Mouse (Mus musculus) heart, embryonic 12.5 days (tissue): ENCODE results near the gene Myo16. TPM values are rescaled to one million over a fixed set of nuclear protein-coding genes. Genes with fewer than 3 reads are reported as not detected.

Experiments used
- ATAC-seq: fragments of 200-750 bp; cut with Nextera tagmentation; 2 replicates; pipeline ENCODE4 v1.8.0; 2017; ENCODE audit warnings: moderate TSS enrichment, moderate library complexity; ENCODE audit not compliant: insufficient number of reproducible peaks, low FRiP score
- H3K27ac ChIP-seq: fragments of 300-500 bp; sonication (generic); 2 replicates; pipeline ENCODE4 v1.5.1; 2016; ENCODE audit warnings: mild to moderate bottlenecking, moderate library complexity; ENCODE audit not compliant: poor library complexity, severe bottlenecking
- H3K27me3 ChIP-seq: fragments of 300-500 bp; sonication (generic); replicated peaks from 2 replicates; pipeline ENCODE4 v1.6.1; 2016; ENCODE audit warnings: mild to moderate bottlenecking, moderate library complexity
- H3K36me3 ChIP-seq: fragments of 300-500 bp; sonication (generic); 2 replicates; pipeline ENCODE4 v1.6.1; 2016; ENCODE audit warnings: mild to moderate bottlenecking, moderate library complexity
- H3K4me1 ChIP-seq: fragments of 300-500 bp; sonication (generic); replicated peaks from 2 replicates; pipeline ENCODE4 v1.6.1; 2016; ENCODE audit warnings: mild to moderate bottlenecking
- H3K4me2 ChIP-seq: fragments of 300-500 bp; sonication (generic); 2 replicates; pipeline ENCODE4 v1.6.1; 2016; ENCODE audit warnings: mild to moderate bottlenecking, moderate library complexity
- H3K4me3 ChIP-seq: fragments of 300-500 bp; sonication (generic); 2 replicates; pipeline ENCODE4 v1.5.1; 2016; ENCODE audit warnings: mild to moderate bottlenecking
- H3K9ac ChIP-seq: fragments of 300-500 bp; sonication (generic); 2 replicates; pipeline ENCODE4 v1.6.1; 2016; ENCODE audit warnings: mild to moderate bottlenecking, moderate library complexity
- H3K9me3 ChIP-seq: fragments of 300-500 bp; sonication (generic); replicated peaks from 2 replicates; pipeline ENCODE4 v1.6.1; 2016; ENCODE audit warnings: mild to moderate bottlenecking, moderate library complexity
- WGBS: fragments of 180-500 bp; shearing (Covaris S2); methylation state at CpG from one replicate; pipeline ENCODE4 v1.1.7; 2016; 5-methylcytosine and 5-hydroxymethylcytosine counted together
- polyA plus RNA-seq: library from polyadenylated mRNA; unstranded; fragments of >200 nt; fragmentation: Nextera tagmentation; extraction: Ambion mirVana; gene quantifications from 2 replicates; pipeline ENCODE4 v1.2.1, GENCODE M21; 2016

The Myo16 gene
- polyA plus RNA-seq, 1 experiment from 2014 or later: 1.5 TPM

DNA sequence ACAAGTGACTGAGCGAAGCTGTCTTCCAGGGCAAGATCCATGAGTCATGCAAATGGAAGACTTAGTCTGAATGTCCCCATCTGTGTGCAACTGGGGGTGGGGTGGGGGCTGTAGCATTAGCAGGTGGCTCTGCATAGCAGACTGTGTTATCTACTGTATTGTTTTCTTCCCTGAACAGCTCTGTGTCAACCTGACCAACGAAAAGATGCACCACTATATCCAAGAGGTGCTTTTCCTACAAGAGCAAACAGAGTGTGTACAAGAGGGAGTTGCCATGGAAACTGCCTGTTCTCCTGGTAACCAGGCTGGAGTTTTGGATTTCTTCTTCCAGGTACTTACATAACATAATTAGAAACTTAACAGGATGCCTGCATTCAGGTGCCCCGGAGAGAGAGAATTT lies 320.7 kb downstream of the Myo16 start:
- Histone ChIP-seq H3K27ac (no peak overlapping the region), H3K36me3 (no peaks in the 10 kb centered on the region), H3K27me3 (no peaks in the 10 kb centered on the region), H3K4me2 (no peak overlapping the region), H3K9me3 (no peaks in the 10 kb centered on the region), H3K9ac (no peak overlapping the region), H3K4me3 (no peak overlapping the region), H3K4me1 (no peaks in the 10 kb centered on the region)
- WGBS: 77% methylated on average over 3 of the region's 3 CpGs
- no peak for ATAC-seq

DNA sequence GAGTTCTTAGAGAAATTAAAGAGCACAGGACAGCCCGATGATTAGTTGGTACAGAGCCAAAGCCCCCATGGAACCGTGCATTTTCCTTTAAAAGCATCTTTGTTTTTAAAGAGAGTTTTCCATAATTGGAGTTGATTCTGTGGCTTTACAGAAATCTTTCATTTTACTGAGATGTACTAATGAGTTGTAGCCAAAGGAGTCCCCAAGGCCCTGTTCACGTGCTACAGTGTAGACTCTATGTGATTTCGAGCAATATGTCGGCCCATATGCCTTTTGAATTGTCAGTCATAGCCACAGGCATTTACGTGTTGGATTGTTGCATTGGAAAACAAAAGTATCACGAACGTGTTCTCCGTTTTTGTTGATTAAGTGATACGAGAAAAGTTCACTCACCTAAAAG lies 325.3 kb downstream of the Myo16 start:
- Histone ChIP-seq H3K27me3 (no peaks in the 10 kb centered on the region), H3K4me3 (no peak overlapping the region), H3K9ac (no peak overlapping the region), H3K27ac (no peak overlapping the region), H3K9me3 (no peaks in the 10 kb centered on the region), H3K4me1 (no peaks in the 10 kb centered on the region), H3K4me2 (no peak overlapping the region), H3K36me3 (no peaks in the 10 kb centered on the region)
- WGBS: 91% methylated on average over 10 of the region's 10 CpGs
- no peak for ATAC-seq

DNA sequence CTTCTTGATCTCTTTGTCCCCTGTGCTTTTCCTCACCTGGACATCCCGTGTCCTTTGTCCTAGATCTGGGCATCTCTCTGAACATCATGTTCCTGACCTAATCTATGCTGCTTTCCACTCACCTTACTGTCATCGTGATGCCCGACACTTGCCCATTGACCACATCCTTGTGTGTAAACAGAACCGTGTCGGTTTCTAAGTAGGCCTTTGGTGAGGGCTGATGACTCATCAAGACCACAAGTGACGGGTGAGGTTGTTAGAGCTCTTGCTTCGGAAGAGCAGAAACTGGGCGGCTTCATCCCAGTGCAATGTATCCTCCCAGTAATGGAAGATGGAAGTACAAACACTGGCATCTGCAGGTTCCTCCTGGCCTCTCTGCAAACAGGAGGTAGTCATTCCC lies 327.1 kb downstream of the Myo16 start:
- H3K9me3 ChIP-seq: no peaks in the 10 kb centered on the region
- no peak for ATAC-seq
- 80% methylated on average over 8 of the region's 8 CpGs for whole genome bisulfite sequencing

DNA sequence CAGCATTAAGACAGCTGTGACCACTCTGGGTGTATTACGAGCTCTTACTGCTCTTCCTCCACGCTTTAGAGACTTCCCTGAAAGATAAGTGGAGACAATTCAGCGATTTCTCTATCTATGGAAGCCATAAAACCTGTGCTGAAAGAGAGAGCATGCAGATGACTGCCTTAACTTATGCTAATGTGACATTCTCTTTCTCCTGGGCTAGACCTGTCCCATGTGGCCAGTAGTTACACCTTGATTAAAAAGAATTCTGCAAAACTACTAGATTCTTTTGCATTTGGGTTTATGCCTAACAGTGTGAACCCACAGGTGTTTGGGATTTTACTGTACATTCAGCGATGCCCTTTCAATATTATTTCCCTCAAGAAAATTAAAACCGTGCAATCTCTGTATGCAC lies 328.4 kb downstream of the Myo16 start:
- H3K4me1 ChIP-seq: no peaks in the 10 kb centered on the region
- ATAC-seq: no peak
- no peaks in the 10 kb centered on the region for H3K27me3 ChIP-seq
- no peak overlapping the region for H3K4me3 ChIP-seq
- no peaks in the 10 kb centered on the region for H3K9me3 ChIP-seq
- H3K4me2 ChIP-seq: no peak overlapping the region
- no peaks in the 10 kb centered on the region for H3K36me3 ChIP-seq
- H3K27ac ChIP-seq: no peak overlapping the region
- H3K9ac ChIP-seq: no peak overlapping the region
- WGBS: 70% methylated on average over 5 of the region's 5 CpGs

More for the DNA sequence above, 327.1 kb downstream of the Myo16 start:
- no peak overlapping the region for H3K27ac ChIP-seq
- H3K27me3 ChIP-seq: no peaks in the 10 kb centered on the region
- H3K4me2 ChIP-seq: no peak overlapping the region
- no peaks in the 10 kb centered on the region for H3K4me1 ChIP-seq
- H3K9ac ChIP-seq: no peak overlapping the region
- no peaks in the 10 kb centered on the region for H3K36me3 ChIP-seq
- no peak overlapping the region for H3K4me3 ChIP-seq

DNA sequence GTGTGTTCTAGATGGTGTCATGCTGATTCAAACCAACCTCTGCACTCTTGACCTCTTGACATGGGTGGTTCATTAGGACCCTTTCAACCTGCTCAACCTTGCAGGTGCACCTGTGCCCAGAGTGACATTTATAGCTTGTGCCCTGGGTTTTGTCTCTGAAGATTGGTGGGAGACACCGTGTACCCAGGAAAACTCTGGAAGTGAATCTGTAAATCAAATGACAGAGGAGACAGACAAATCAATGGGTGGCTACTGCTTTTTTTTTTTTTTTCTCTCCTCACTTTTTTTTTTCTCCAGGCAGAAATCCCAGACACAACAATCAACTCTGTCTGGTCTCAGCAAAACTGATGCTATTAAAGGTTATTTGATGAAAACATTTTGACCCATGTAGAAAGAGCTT lies 329.2 kb downstream of the Myo16 start:
- Histone ChIP-seq H3K27ac (no peak overlapping the region), H3K27me3 (no peaks in the 10 kb centered on the region), H3K4me3 (no peak overlapping the region), H3K9me3 (no peaks in the 10 kb centered on the region), H3K36me3 (no peaks in the 10 kb centered on the region), H3K4me1 (no peaks in the 10 kb centered on the region), H3K4me2 (no peak overlapping the region), H3K9ac (no peak overlapping the region)
- WGBS: 84% methylated on average over 1 of the region's 1 CpGs
- ATAC-seq: no peak

DNA sequence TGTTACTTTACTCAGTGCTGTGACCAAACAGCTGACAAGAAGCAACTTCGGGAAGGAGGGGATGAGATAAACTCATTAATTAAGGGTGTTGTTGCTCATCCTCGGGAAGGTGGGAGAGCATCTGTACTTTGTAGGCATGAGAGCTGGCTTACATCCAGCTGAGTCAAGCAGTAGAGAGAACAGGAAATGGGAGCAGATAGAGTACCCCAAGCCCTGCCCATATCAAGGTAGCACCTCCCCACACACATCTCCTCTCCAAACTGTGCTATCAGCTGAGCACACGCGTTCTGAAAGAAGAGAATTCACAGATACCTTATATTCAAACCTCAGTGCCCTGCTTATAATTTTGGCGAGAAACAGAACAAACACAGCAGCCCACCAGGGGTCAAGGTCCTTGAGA lies 330.1 kb downstream of the Myo16 start:
- Histone ChIP-seq H3K27me3 (no peaks in the 10 kb centered on the region), H3K9me3 (no peaks in the 10 kb centered on the region), H3K36me3 (no peaks in the 10 kb centered on the region), H3K4me3 (no peak overlapping the region), H3K27ac (no peak overlapping the region), H3K9ac (no peak overlapping the region), H3K4me1 (no peaks in the 10 kb centered on the region), H3K4me2 (no peak overlapping the region)
- ATAC-seq: no peak
- 37% methylated on average over 5 of the region's 5 CpGs for WGBS

DNA sequence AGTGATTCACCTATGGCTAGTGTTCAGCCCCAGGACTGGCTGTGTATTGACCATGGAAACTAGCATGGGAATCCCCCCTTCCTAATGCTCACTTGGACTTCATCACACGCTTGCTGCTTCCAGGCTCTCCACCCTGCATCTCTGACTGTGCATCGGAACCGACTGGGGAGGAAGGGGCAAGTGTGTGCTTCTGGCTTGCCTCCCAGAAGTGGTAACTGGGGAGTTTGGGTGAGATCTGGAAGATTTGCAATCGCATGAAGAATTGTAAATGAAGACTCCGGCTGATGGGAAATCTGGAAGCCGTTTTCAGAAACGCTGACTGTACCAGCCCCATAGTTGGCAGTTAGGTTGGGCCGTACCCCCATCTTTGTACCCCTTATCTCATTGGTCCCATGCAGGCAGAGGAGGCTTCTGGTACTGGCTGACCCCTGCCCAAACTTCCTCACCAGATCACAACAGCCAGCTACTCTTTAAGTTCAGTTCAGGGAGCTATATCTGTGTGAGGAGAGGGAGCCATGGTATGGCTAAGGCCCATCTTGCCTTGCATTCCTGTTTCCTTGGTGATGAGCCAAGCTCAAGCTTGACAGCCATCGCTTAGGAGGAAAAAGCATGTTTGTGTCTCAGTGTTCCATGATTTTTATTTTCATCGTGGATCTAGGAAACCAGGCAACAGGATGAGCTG lies 336.2 kb downstream of the Myo16 start:
- Histone ChIP-seq H3K4me1 (no peaks in the 10 kb centered on the region), H3K27ac (no peak overlapping the region), H3K36me3 (no peaks in the 10 kb centered on the region), H3K9ac (no peak overlapping the region), H3K27me3 (no peaks in the 10 kb centered on the region), H3K4me3 (no peak overlapping the region), H3K9me3 (no peaks in the 10 kb centered on the region), H3K4me2 (no peak overlapping the region)
- 79% methylated on average over 10 of the region's 10 CpGs for WGBS
- no peak for ATAC-seq

DNA sequence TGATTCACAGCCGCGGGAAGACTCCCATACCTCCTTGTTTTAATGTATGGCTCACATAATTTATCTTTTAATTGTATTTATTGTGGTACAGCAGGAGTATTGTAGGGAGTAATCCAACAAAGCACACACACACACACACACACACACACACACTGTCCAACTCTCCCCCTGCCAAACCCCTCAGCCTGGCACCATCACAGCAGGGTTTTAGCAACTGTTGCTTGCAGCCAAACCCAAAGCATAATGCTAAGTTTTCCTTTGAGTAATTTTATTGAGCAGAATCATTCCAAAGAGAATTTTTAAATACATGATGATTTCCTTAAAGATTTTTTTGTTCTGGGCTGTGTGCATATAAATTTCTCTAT lies 336.7 kb downstream of the Myo16 start:
- no peaks in the 10 kb centered on the region for H3K9me3 ChIP-seq
- ATAC-seq: no peak
- no peaks in the 10 kb centered on the region for H3K36me3 ChIP-seq
- H3K4me3 ChIP-seq: no peak overlapping the region
- H3K4me2 ChIP-seq: no peak overlapping the region
- no peak overlapping the region for H3K9ac ChIP-seq
- 97% methylated on average over 2 of the region's 2 CpGs for WGBS
- no peak overlapping the region for H3K27ac ChIP-seq
- H3K4me1 ChIP-seq: no peaks in the 10 kb centered on the region
- no peaks in the 10 kb centered on the region for H3K27me3 ChIP-seq

DNA sequence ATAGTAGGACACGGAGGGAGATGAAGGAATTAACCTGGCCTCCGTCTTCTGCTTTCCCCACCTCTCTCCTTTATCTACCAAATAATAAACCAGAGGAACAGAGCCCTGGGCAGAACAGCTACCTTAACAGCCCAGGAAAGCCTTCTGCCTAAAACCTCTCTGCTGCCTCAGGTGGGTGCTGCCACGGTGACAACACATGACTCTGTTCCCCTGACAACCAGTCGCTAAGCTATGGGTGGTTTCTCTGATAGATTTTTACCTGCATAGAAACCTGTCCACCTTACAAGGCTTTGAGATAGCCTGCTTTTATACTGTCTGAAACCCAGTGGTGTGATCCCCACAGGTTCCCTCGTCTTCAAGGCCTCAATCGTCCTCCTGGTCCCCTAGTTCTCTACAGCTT lies 337.2 kb downstream of the Myo16 start:
- no peak overlapping the region for H3K27ac ChIP-seq
- H3K4me3 ChIP-seq: no peak overlapping the region
- ATAC-seq: no peak
- no peaks in the 10 kb centered on the region for H3K4me1 ChIP-seq
- no peaks in the 10 kb centered on the region for H3K36me3 ChIP-seq
- no peak overlapping the region for H3K9ac ChIP-seq
- no peaks in the 10 kb centered on the region for H3K9me3 ChIP-seq
- H3K27me3 ChIP-seq: no peaks in the 10 kb centered on the region
- 71% methylated on average over 6 of the region's 6 CpGs for WGBS
- no peak overlapping the region for H3K4me2 ChIP-seq

DNA sequence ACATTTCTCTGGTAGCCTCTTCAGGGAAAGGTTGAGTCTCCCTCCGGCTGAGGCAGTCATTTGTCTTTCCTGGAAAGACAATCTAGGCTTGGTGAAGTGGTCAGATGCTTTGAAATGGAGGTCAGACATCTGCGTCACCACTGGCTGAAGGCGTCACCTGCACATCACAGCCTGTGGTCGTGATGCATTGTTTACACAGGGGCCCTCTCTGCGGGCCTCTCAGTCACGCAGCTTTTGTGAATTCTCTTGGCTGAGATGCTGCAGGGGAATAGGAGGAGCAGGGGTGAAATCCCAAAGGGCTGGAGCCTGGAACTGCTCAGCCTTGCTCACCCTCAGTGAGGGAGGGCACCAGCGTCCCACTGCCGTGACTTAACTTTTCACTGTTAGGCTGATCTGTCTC lies 346.1 kb downstream of the Myo16 start:
- Histone ChIP-seq H3K9ac (no peak overlapping the region), H3K27me3 (no peaks in the 10 kb centered on the region), H3K4me2 (no peak overlapping the region), H3K9me3 (peaks cover 8% of the 10 kb centered on the region), H3K4me3 (no peak overlapping the region), H3K27ac (no peak overlapping the region), H3K4me1 (no peaks in the 10 kb centered on the region; the same call in 1 of the 2 replicates), H3K36me3 (no peaks in the 10 kb centered on the region)
- 30% methylated on average over 8 of the region's 8 CpGs for WGBS
- ATAC-seq: no peak

DNA sequence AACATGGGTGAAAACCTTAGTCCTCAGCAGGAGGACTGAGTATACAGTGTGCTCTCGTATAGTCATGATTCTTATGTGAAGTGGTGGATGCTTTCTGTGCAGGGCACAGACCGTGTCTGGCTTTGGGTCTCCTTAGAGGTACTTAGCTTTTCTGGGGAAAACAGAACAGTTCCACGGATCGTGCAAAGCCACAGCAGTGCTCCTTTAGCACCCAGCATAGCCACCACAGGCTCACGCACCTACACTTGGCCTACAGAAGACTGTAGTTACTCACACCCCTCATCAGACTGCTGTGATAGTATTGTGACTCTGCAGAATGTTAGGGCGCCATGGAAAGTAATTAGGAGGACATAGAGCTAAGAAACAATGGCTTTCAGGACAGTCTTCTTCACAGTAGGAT lies 346.8 kb downstream of the Myo16 start:
- Histone ChIP-seq H3K4me2 (no peak overlapping the region), H3K27ac (no peak overlapping the region), H3K27me3 (no peaks in the 10 kb centered on the region), H3K9ac (no peak overlapping the region), H3K4me1 (no peaks in the 10 kb centered on the region; the same call in 1 of the 2 replicates), H3K4me3 (no peak overlapping the region), H3K9me3 (peaks cover 8% of the 10 kb centered on the region), H3K36me3 (no peaks in the 10 kb centered on the region)
- WGBS: 75% methylated on average over 6 of the region's 6 CpGs
- no peak for ATAC-seq

DNA sequence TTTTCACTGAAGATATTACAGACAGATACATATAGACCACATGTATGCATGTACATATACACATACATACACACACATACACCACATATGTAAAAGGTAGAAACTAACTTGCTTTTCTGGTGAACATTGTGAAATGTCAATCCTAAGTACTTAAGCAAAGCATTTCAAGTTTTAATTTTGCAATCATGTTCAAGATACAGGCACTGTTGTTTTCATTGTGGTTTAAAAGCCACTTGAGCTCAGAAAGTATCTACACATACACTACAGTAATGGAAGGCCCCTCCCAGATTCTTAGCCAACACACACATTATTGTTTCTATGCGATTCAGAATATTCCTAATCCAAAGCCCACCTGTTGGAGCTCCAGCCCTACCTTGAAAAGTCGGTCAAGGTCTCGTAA lies 348.0 kb downstream of the Myo16 start:
- Histone ChIP-seq H3K9ac (no peak overlapping the region), H3K4me2 (no peak overlapping the region), H3K36me3 (no peaks in the 10 kb centered on the region), H3K27me3 (no peaks in the 10 kb centered on the region), H3K27ac (no peak overlapping the region), H3K4me1 (no peaks in the 10 kb centered on the region; the same call in 1 of the 2 replicates), H3K9me3 (no peaks in the 10 kb centered on the region), H3K4me3 (no peak overlapping the region)
- WGBS: 86% methylated on average over 3 of the region's 3 CpGs
- no peak for ATAC-seq
